Mouse (Mus musculus): ENCODE data around the gene Slc5a4b.

Gene Slc5a4b

GRCm38 (mm10) chr10:76110861-76111260 lies at the start of gene Slc5a4b:
TSS of gene Slc5a4b (minus strand) at chr10:76110961.
- WGBS = 94% methylated on average over 4 of the region's 4 CpGs

- 93% methylated on average over 1 of the region's 1 CpGs for WGBS
Measured at GRCm38 (mm10) chr10:76158009-76158408, 47.2 kb upstream of the Slc5a4b start.

GRCm38 (mm10) chr10:76157528-76157927 lies 46.8 kb upstream of the Slc5a4b start:
- WGBS = 80% methylated on average over 5 of the region's 5 CpGs

GRCm38 (mm10) chr10:76155911-76156310 lies 45.1 kb upstream of the Slc5a4b start:
- WGBS = 89% methylated on average over 7 of the region's 7 CpGs

GRCm38 (mm10) chr10:76147278-76147677 lies 36.5 kb upstream of the Slc5a4b start, which contains the start of gene Slc5a4a:
TSS of gene Slc5a4a (plus strand) at chr10:76147451.
- WGBS = 95% methylated on average over 5 of the region's 5 CpGs

GRCm38 (mm10) chr10:76146846-76147245 lies 36.1 kb upstream of the Slc5a4b start:
- 69% methylated on average over 8 of the region's 8 CpGs for WGBS

GRCm38 (mm10) chr10:76136318-76136717 lies 25.6 kb upstream of the Slc5a4b start:
- WGBS = 74% methylated on average over 2 of the region's 2 CpGs

- WGBS = 54% methylated on average over 4 of the region's 4 CpGs
Measured at GRCm38 (mm10) chr10:76132506-76132905, 21.7 kb upstream of the Slc5a4b start.

GRCm38 (mm10) chr10:76121495-76121894 lies 10.7 kb upstream of the Slc5a4b start:
- WGBS = 83% methylated on average over 5 of the region's 5 CpGs

GRCm38 (mm10) chr10:76120124-76120711 lies 9.5 kb upstream of the Slc5a4b start:
- 42% methylated on average over 4 of the region's 4 CpGs for WGBS

GRCm38 (mm10) chr10:76118741-76119140 lies 8.0 kb upstream of the Slc5a4b start:
- WGBS = 24% methylated on average over 1 of the region's 1 CpGs

- WGBS = 40% methylated on average over 5 of the region's 5 CpGs
Measured at GRCm38 (mm10) chr10:76117966-76118365, 7.2 kb upstream of the Slc5a4b start.

- WGBS = 79% methylated on average over 9 of the region's 9 CpGs
Measured at GRCm38 (mm10) chr10:76097368-76097767, 13.4 kb downstream of the Slc5a4b start.

GRCm38 (mm10) chr10:76096580-76096979 lies 14.2 kb downstream of the Slc5a4b start:
- 91% methylated on average over 8 of the region's 8 CpGs for WGBS

- WGBS = 93% methylated on average over 2 of the region's 2 CpGs
Measured at GRCm38 (mm10) chr10:76077008-76077407, 33.8 kb downstream of the Slc5a4b start.

GRCm38 (mm10) chr10:76072080-76072479 lies 38.7 kb downstream of the Slc5a4b start:
- 93% methylated on average over 5 of the region's 5 CpGs for WGBS

GRCm38 (mm10) chr10:76067674-76068613 lies 42.8 kb downstream of the Slc5a4b start:
- WGBS = 38% methylated on average over 12 of the region's 12 CpGs

GRCm38 (mm10) chr10:76062439-76062838 lies 48.3 kb downstream of the Slc5a4b start:
- WGBS = 94% methylated on average over 5 of the region's 5 CpGs

GRCm38 (mm10) chr10:76051860-76052259 lies 58.9 kb downstream of the Slc5a4b start:
- 89% methylated on average over 11 of the region's 11 CpGs for WGBS

GRCm38 (mm10) chr10:76048967-76049366 lies 61.8 kb downstream of the Slc5a4b start:
- 77% methylated on average over 6 of the region's 6 CpGs for WGBS

GRCm38 (mm10) chr10:76047182-76047869 lies 63.4 kb downstream of the Slc5a4b start:
- WGBS = 68% methylated on average over 5 of the region's 5 CpGs

GRCm38 (mm10) chr10:76046754-76047153 lies 64.0 kb downstream of the Slc5a4b start:
- WGBS = 45% methylated on average over 1 of the region's 1 CpGs
